Mouse (Mus musculus) ovary, adult 2 months (tissue): ENCODE measurements around the gene Ep400. TPM values are rescaled to one million over a fixed set of nuclear protein-coding genes. Genes with fewer than 3 reads are reported as not detected.

Experiments
- polyA plus RNA-seq: library from polyadenylated mRNA; depleted of rRNA; stranded (reverse); fragments of >200 nt; gene quantifications from 2 replicates; pipeline ENCODE4 v1.2.3, GENCODE M21; 2012; rRNA removed

The Ep400 gene
- 60.4 and 66.5 TPM in 2 replicates for polyA plus RNA-seq

GRCm38 (mm10) chr5:110770448-110771158, at the start of gene Ep400:
TSS of gene Ep400 (minus strand) at chr5:110770717.

GRCm38 (mm10) chr5:110809667-110810325, 39.3 kb upstream of the Ep400 start, which contains the start of gene Ulk1:
TSS of gene Ulk1 (minus strand) at chr5:110810097.

GRCm38 (mm10) chr5:110779998-110780760, 9.7 kb upstream of the Ep400 start, which contains the start of gene Pus1:
TSS of gene Pus1 (minus strand) at chr5:110780659.

GRCm38 (mm10) chr5:110652719-110653648, 117.5 kb downstream of the Ep400 start, which contains the start of the genes Noc4l and Ddx51:
TSS of gene Noc4l (minus strand) at chr5:110653417.
TSS of gene Ddx51 (plus strand) at chr5:110653451.

Other genes starting within 250 kb of the Ep400 start
- gene Galnt9, start 226.4 kb downstream of the Ep400 start, polyA plus RNA-seq, result 0.33 and 0.50 TPM in 2 replicates
- 129 and 137 TPM in 2 replicates for gene Noc4l, start 117.3 kb downstream of the Ep400 start, polyA plus RNA-seq
- gene Ddx51, start 117.3 kb downstream of the Ep400 start, polyA plus RNA-seq, result 30.5 and 35.3 TPM in 2 replicates
- gene Pus1, start 9.9 kb upstream of the Ep400 start, polyA plus RNA-seq, result 31.1 and 34.9 TPM in 2 replicates
- 70.5 and 74.0 TPM in 2 replicates for gene Ulk1, start 39.4 kb upstream of the Ep400 start, polyA plus RNA-seq
- gene Hscb, start 69.1 kb upstream of the Ep400 start, polyA plus RNA-seq, result 12.3 and 21.2 TPM in 2 replicates
- 7.0 and 10.8 TPM in 2 replicates for gene Chek2, start 69.3 kb upstream of the Ep400 start, polyA plus RNA-seq
- gene Ttc28, start 109.1 kb upstream of the Ep400 start, polyA plus RNA-seq, result 19.5 and 22.0 TPM in 2 replicates